Mouse (Mus musculus) ES-Bruce4 (cell line): ENCODE results near the gene Alb. TPM values are rescaled to one million over a fixed set of nuclear protein-coding genes. Genes with fewer than 3 reads are reported as not detected.

Experiments used
- H3K27ac ChIP-seq: 2 replicates; pipeline ENCODE4 v1.5.1; 2012; ENCODE audit warnings: low read length, inconsistent platforms; ENCODE audit not compliant: insufficient read depth
- H3K27me3 ChIP-seq: 2 replicates; pipeline ENCODE4 v1.6.1; 2012; ENCODE audit warnings: mild to moderate bottlenecking, low read length, inconsistent platforms; ENCODE audit not compliant: control insufficient read depth, poor library complexity, insufficient read depth, severe bottlenecking
- H3K36me3 ChIP-seq: 2 replicates; pipeline ENCODE4 v1.6.1; 2012; ENCODE audit warnings: inconsistent platforms, mild to moderate bottlenecking, low read length, moderate library complexity; ENCODE audit not compliant: control insufficient read depth, poor library complexity, insufficient read depth, severe bottlenecking
- H3K4me1 ChIP-seq: one replicate; pipeline ENCODE4 v1.8.1; 2011; ENCODE audit warnings: low read length; ENCODE audit not compliant: control insufficient read depth, insufficient read depth
- H3K4me3 ChIP-seq: 2 replicates; pipeline ENCODE4 v1.5.1; 2011; ENCODE audit warnings: low read depth, mild to moderate bottlenecking, low read length
- H3K9ac ChIP-seq: 2 replicates; pipeline ENCODE4 v1.6.1; 2012; ENCODE audit warnings: low read depth, mild to moderate bottlenecking, inconsistent platforms; ENCODE audit not compliant: poor library complexity, severe bottlenecking
- H3K9me3 ChIP-seq: replicated peaks from 2 replicates; pipeline ENCODE4 v1.6.1; 2012; ENCODE audit warnings: mild to moderate bottlenecking, low read length, inconsistent platforms; ENCODE audit not compliant: control insufficient read depth, poor library complexity, insufficient read depth, severe bottlenecking
- CTCF ChIP-seq: IDR thresholded peaks from one replicate; pipeline ENCODE4 v1.8.1; 2011; ENCODE audit warnings: low read depth, low read length
- EP300 ChIP-seq: IDR thresholded peaks from 2 replicates; pipeline ENCODE4 v1.6.1; 2011; ENCODE audit warnings: low read depth, low read length; ENCODE audit not compliant: insufficient read depth
- POLR2A ChIP-seq: IDR thresholded peaks from one replicate; pipeline ENCODE4 v1.8.1; 2011; ENCODE audit warnings: low read length; ENCODE audit not compliant: insufficient read depth
- polyA plus RNA-seq: library from polyadenylated mRNA; stranded (reverse); fragments of >200 nt; gene quantifications from 2 replicates; pipeline ENCODE4 v1.2.4, GENCODE M21; 2011; ENCODE audit warnings: low read depth; ENCODE audit not compliant: missing spikeins, insufficient read depth, insufficient read length

Alb gene
- not detected in 2 replicates for polyA plus RNA-seq

DNA sequence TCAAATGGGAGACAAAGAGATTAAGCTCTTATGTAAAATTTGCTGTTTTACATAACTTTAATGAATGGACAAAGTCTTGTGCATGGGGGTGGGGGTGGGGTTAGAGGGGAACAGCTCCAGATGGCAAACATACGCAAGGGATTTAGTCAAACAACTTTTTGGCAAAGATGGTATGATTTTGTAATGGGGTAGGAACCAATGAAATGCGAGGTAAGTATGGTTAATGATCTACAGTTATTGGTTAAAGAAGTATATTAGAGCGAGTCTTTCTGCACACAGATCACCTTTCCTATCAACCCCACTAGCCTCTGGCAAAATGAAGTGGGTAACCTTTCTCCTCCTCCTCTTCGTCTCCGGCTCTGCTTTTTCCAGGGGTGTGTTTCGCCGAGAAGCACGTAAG lies at the start of gene Alb:
Gene Alb, plus strand, starts transcription at position 279 of the 400 bp plus-strand sequence.
- TF ChIP-seq POLR2A (no peak), EP300 (no peak), CTCF (no peak)
- Histone ChIP-seq H3K36me3 (no peaks in the 10 kb centered on the region), H3K4me3 (no peak within 1 kb of the TSS), H3K4me1 (no peaks in the 10 kb centered on the region), H3K27me3 (no peaks in the 10 kb centered on the region), H3K9me3 (no peaks in the 10 kb centered on the region), H3K9ac (no peak within 1 kb of the TSS), H3K27ac (no peak within 1 kb of the TSS)

GRCm38 (mm10) chr5:90414142-90414924 lies 46.4 kb upstream of the Alb start:
- H3K36me3 ChIP-seq: no peaks in the 10 kb centered on the region
- no peaks in the 10 kb centered on the region for H3K9me3 ChIP-seq
- H3K27ac ChIP-seq: no peak overlapping the region
- no peak overlapping the region for H3K4me3 ChIP-seq
- TF ChIP-seq EP300: no peak
- no peak for TF ChIP-seq CTCF
- TF ChIP-seq POLR2A: no peak
- no peak overlapping the region for H3K9ac ChIP-seq
- no peaks in the 10 kb centered on the region for H3K4me1 ChIP-seq
- H3K27me3 ChIP-seq: no peaks in the 10 kb centered on the region

GRCm38 (mm10) chr5:90414925-90415295 lies 45.8 kb upstream of the Alb start:
- TF ChIP-seq CTCF (no peak), EP300 (no peak), POLR2A (no peak)
- Histone ChIP-seq H3K9me3 (no peaks in the 10 kb centered on the region), H3K27ac (no peak overlapping the region), H3K4me1 (no peaks in the 10 kb centered on the region), H3K27me3 (no peaks in the 10 kb centered on the region), H3K9ac (no peak overlapping the region), H3K4me3 (no peak overlapping the region), H3K36me3 (no peaks in the 10 kb centered on the region)

GRCm38 (mm10) chr5:90424625-90425024 lies 36.1 kb upstream of the Alb start:
- no peak overlapping the region for H3K27ac ChIP-seq
- H3K4me3 ChIP-seq: no peak overlapping the region
- no peaks in the 10 kb centered on the region for H3K4me1 ChIP-seq
- H3K36me3 ChIP-seq: no peaks in the 10 kb centered on the region
- no peaks in the 10 kb centered on the region; the same call in 1 of the 2 replicates for H3K27me3 ChIP-seq
- TF ChIP-seq POLR2A: no peak
- no peak for TF ChIP-seq CTCF
- no peak for TF ChIP-seq EP300
- H3K9ac ChIP-seq: no peak overlapping the region
- H3K9me3 ChIP-seq: no peaks in the 10 kb centered on the region

DNA sequence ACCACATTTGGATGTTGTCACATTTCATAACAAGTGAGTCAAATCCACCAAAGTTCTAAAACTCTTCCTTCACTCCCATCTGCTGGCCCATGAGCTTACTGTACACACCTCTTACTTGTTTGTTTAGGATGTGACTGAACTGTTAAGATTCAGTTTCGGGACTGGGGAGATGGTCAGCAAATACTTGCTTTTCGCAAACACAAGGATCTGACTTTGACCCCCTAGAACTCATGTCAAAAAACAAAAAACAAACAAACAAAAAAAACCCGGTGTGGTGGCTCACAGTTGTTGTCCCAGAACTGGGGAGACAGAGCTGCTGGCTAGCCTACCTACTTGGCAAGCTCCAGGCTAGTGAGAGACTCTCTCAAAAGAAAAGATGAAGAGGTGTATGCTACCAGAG lies 35.5 kb upstream of the Alb start:
- Histone ChIP-seq H3K9ac (no peak overlapping the region), H3K36me3 (no peaks in the 10 kb centered on the region), H3K27me3 (no peaks in the 10 kb centered on the region; the same call in 1 of the 2 replicates), H3K4me3 (no peak overlapping the region), H3K4me1 (no peaks in the 10 kb centered on the region), H3K9me3 (no peaks in the 10 kb centered on the region), H3K27ac (no peak overlapping the region)
- TF ChIP-seq POLR2A: no peak
- TF ChIP-seq EP300: no peak
- TF ChIP-seq CTCF: no peak

GRCm38 (mm10) chr5:90431053-90431452 lies 29.6 kb upstream of the Alb start:
- TF ChIP-seq CTCF: no peak
- no peak for TF ChIP-seq POLR2A
- no peak for TF ChIP-seq EP300
- Histone ChIP-seq H3K36me3 (no peaks in the 10 kb centered on the region), H3K4me1 (no peaks in the 10 kb centered on the region), H3K4me3 (no peak overlapping the region), H3K27ac (no peak overlapping the region), H3K9ac (no peak overlapping the region), H3K9me3 (no peaks in the 10 kb centered on the region), H3K27me3 (no peaks in the 10 kb centered on the region)
